Mouse (Mus musculus) kidney, adult 2 months (tissue): ENCODE measurements around the gene Fdps.

Experiments
- CTCF ChIP-seq: fragments of 200-500 bp; conservative IDR thresholded peaks from 2 replicates; pipeline ENCODE4 v1.5.1; 2011; ENCODE audit warnings: low read depth, mild to moderate bottlenecking, control low read depth, low read length, moderate library complexity, mixed read lengths; ENCODE audit not compliant: insufficient read depth, insufficient read length
- POLR2A ChIP-seq: fragments of 200-500 bp; IDR thresholded peaks from one replicate; pipeline ENCODE4 v1.6.1; 2011; ENCODE audit warnings: low read depth, low read length, control low read depth

DNA sequence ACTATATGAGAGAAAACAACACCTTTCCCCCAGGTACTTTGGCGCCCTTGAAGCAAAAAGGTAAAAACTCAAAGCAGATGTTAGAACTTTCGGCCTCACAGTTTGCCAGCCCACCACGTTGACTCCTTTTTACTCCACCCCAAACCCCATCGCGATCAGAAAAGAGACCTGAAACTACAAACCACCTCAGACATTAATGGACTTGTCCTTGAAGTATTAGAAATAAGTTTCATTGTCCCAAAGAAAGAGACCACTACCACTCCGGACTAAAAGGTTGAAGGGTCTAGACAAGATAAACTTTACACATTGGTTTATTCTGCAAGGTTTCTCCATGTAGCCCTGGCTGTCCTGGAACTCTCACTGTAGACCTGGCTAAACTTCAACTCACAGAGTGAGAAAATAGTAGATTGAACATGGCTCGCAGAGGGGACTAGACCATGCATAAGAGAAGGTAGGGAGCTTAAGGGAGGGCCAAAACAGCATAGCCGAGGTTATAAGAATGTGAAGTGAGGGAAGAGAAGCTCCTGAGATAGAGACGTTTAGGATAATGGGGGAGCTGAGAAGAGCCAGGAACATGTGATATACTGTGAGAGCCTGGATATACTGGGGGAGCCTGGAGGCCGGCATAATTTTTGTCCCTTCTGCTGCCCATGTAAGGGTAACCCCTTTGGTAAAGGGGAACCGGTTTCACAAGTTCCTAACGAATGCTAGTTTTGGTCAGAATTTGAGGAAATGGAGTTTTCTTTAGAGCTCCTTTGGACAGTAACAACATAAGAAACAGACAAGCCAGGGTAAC lies 934 bp upstream of the Fdps start:
- TF ChIP-seq CTCF (no peak), POLR2A (no peak)
